Mouse (Mus musculus) ES-Bruce4 (cell line): Measurements from ENCODE around the gene Ly86. TPM values are rescaled to one million over a fixed set of nuclear protein-coding genes. Genes with fewer than 3 reads are reported as not detected.

Source experiments
- H3K27ac ChIP-seq: 2 replicates; pipeline ENCODE4 v1.5.1; 2012; ENCODE audit warnings: low read length, inconsistent platforms; ENCODE audit not compliant: insufficient read depth
- H3K27me3 ChIP-seq: 2 replicates; pipeline ENCODE4 v1.6.1; 2012; ENCODE audit warnings: mild to moderate bottlenecking, low read length, inconsistent platforms; ENCODE audit not compliant: control insufficient read depth, poor library complexity, insufficient read depth, severe bottlenecking
- H3K36me3 ChIP-seq: 2 replicates; pipeline ENCODE4 v1.6.1; 2012; ENCODE audit warnings: inconsistent platforms, mild to moderate bottlenecking, low read length, moderate library complexity; ENCODE audit not compliant: control insufficient read depth, poor library complexity, insufficient read depth, severe bottlenecking
- H3K4me1 ChIP-seq: one replicate; pipeline ENCODE4 v1.8.1; 2011; ENCODE audit warnings: low read length; ENCODE audit not compliant: control insufficient read depth, insufficient read depth
- H3K4me3 ChIP-seq: 2 replicates; pipeline ENCODE4 v1.5.1; 2011; ENCODE audit warnings: low read depth, mild to moderate bottlenecking, low read length
- H3K9ac ChIP-seq: 2 replicates; pipeline ENCODE4 v1.6.1; 2012; ENCODE audit warnings: low read depth, mild to moderate bottlenecking, inconsistent platforms; ENCODE audit not compliant: poor library complexity, severe bottlenecking
- H3K9me3 ChIP-seq: replicated peaks from 2 replicates; pipeline ENCODE4 v1.6.1; 2012; ENCODE audit warnings: mild to moderate bottlenecking, low read length, inconsistent platforms; ENCODE audit not compliant: control insufficient read depth, poor library complexity, insufficient read depth, severe bottlenecking
- CTCF ChIP-seq: IDR thresholded peaks from one replicate; pipeline ENCODE4 v1.8.1; 2011; ENCODE audit warnings: low read depth, low read length
- EP300 ChIP-seq: IDR thresholded peaks from 2 replicates; pipeline ENCODE4 v1.6.1; 2011; ENCODE audit warnings: low read depth, low read length; ENCODE audit not compliant: insufficient read depth
- POLR2A ChIP-seq: IDR thresholded peaks from one replicate; pipeline ENCODE4 v1.8.1; 2011; ENCODE audit warnings: low read length; ENCODE audit not compliant: insufficient read depth
- polyA plus RNA-seq: library from polyadenylated mRNA; stranded (reverse); fragments of >200 nt; gene quantifications from 2 replicates; pipeline ENCODE4 v1.2.4, GENCODE M21; 2011; ENCODE audit warnings: low read depth; ENCODE audit not compliant: missing spikeins, insufficient read depth, insufficient read length

The Ly86 gene
- polyA plus RNA-seq, 1 experiment: not detected

GRCm38 (mm10) chr13:37429661-37430271 lies 84.8 kb downstream of the Ly86 start:
- no peak overlapping the region for H3K27ac ChIP-seq
- TF ChIP-seq POLR2A (no peak), CTCF (no peak)

GRCm38 (mm10) chr13:37431707-37432106 lies 86.7 kb downstream of the Ly86 start:
- Histone ChIP-seq H3K9me3 (no peaks in the 10 kb centered on the region), H3K27me3 (no peaks in the 10 kb centered on the region), H3K4me3 (no peak overlapping the region), H3K4me1 (no peaks in the 10 kb centered on the region), H3K9ac (no peak overlapping the region), H3K36me3 (no peaks in the 10 kb centered on the region), H3K27ac (no peak overlapping the region)
- TF ChIP-seq CTCF: no peak
- TF ChIP-seq POLR2A: no peak
- no peak for TF ChIP-seq EP300

More at GRCm38 (mm10) chr13:37429661-37430271, 84.8 kb downstream of the Ly86 start:
- Histone ChIP-seq H3K9ac (no peak overlapping the region), H3K27me3 (no peaks in the 10 kb centered on the region), H3K36me3 (no peaks in the 10 kb centered on the region), H3K4me1 (no peaks in the 10 kb centered on the region), H3K4me3 (no peak overlapping the region), H3K9me3 (no peaks in the 10 kb centered on the region)

GRCm38 (mm10) chr13:37432653-37433052 lies 87.6 kb downstream of the Ly86 start:
- no peak overlapping the region for H3K4me3 ChIP-seq
- H3K9me3 ChIP-seq: no peaks in the 10 kb centered on the region
- peaks cover 2% of the 10 kb centered on the region for H3K4me1 ChIP-seq
- peak overlapping the region; percentile 28; the same call in 1 of the 2 replicates for H3K27ac ChIP-seq
- H3K27me3 ChIP-seq: no peaks in the 10 kb centered on the region
- no peaks in the 10 kb centered on the region for H3K36me3 ChIP-seq
- TF ChIP-seq POLR2A (no peak), CTCF (no peak), EP300 (no peak)
- H3K9ac ChIP-seq: no peak overlapping the region

- H3K9ac ChIP-seq: no peak overlapping the region
- peaks cover 2% of the 10 kb centered on the region for H3K4me1 ChIP-seq
- H3K9me3 ChIP-seq: no peaks in the 10 kb centered on the region
- H3K36me3 ChIP-seq: no peaks in the 10 kb centered on the region
- H3K27ac ChIP-seq: peak overlapping the region; percentile 28; the same call in 1 of the 2 replicates
- peak; percentile 56; the same call in 1 of the 2 replicates for TF ChIP-seq EP300
- no peak for TF ChIP-seq CTCF
- H3K27me3 ChIP-seq: no peaks in the 10 kb centered on the region
- H3K4me3 ChIP-seq: no peak overlapping the region
Measured at GRCm38 (mm10) chr13:37433142-37433541, 88.1 kb downstream of the Ly86 start.

- no peak overlapping the region for H3K27ac ChIP-seq
- peaks cover 2% of the 10 kb centered on the region for H3K4me1 ChIP-seq
- no peaks in the 10 kb centered on the region for H3K27me3 ChIP-seq
- no peak overlapping the region for H3K4me3 ChIP-seq
- H3K9me3 ChIP-seq: no peaks in the 10 kb centered on the region
- no peak overlapping the region for H3K9ac ChIP-seq
- no peak for TF ChIP-seq EP300
- no peak for TF ChIP-seq CTCF
- no peaks in the 10 kb centered on the region for H3K36me3 ChIP-seq
Measured at GRCm38 (mm10) chr13:37433730-37434129, 88.7 kb downstream of the Ly86 start.

- no peaks in the 10 kb centered on the region for H3K27me3 ChIP-seq
Measured at GRCm38 (mm10) chr13:37434137-37434772, 89.2 kb downstream of the Ly86 start.

More at GRCm38 (mm10) chr13:37434137-37434772, 89.2 kb downstream of the Ly86 start:
- no peak for TF ChIP-seq POLR2A
- TF ChIP-seq CTCF: peak; percentile 35
- H3K27ac ChIP-seq: peak overlapping the region; percentile 32; the same call in 1 of the 2 replicates
- peaks cover 2% of the 10 kb centered on the region for H3K4me1 ChIP-seq
- H3K9me3 ChIP-seq: no peaks in the 10 kb centered on the region
- H3K9ac ChIP-seq: peak overlapping the region; percentile 1; the same call in 1 of the 2 replicates
- H3K36me3 ChIP-seq: no peaks in the 10 kb centered on the region
- H3K4me3 ChIP-seq: peak overlapping the region; percentile 27
